Mouse (Mus musculus) adrenal gland, postnatal 10 days (tissue): ENCODE data around the gene 1700057G04Rik. TPM values are rescaled to one million over a fixed set of nuclear protein-coding genes. Genes with fewer than 3 reads are reported as not detected.
"Not testable (repeated sequence)": the region's sequence is repeated elsewhere in the genome, so short reads cannot be mapped to it uniquely, and the experiment has no call there.

Experiments used
- DNase-seq: peaks from one replicate; pipeline ENCODE4 v3.0.0; 2021; ENCODE audit warnings: mixed read lengths
- total RNA-seq, 2 experiments: library from RNA; stranded (reverse); gene quantifications; 2 replicates each; pipeline ENCODE4 v1.2.3; 2021

The 1700057G04Rik gene
- total RNA-seq, 2 experiments from 2014 or later = not detected

DNA sequence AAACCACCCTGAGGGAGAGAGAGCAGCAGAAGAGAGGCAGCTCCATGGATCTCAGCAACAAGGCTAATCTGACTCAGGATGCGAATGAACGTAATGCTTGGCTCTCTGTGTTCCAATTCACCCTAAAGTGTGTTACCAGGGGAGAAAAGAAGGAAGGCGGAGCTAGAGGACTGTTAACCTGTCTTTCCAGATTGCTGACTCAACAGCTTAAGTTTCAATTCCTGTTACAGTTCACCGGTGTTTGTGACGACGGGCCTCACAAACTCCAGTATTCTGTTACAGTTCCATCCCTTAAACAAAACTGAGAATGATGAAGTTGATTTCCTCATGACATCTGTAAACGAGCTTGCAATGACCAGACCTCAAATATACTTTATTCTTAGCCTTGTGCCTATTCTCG lies 4.1 kb upstream of the 1700057G04Rik start:
- DNase-seq = no peak

DNA sequence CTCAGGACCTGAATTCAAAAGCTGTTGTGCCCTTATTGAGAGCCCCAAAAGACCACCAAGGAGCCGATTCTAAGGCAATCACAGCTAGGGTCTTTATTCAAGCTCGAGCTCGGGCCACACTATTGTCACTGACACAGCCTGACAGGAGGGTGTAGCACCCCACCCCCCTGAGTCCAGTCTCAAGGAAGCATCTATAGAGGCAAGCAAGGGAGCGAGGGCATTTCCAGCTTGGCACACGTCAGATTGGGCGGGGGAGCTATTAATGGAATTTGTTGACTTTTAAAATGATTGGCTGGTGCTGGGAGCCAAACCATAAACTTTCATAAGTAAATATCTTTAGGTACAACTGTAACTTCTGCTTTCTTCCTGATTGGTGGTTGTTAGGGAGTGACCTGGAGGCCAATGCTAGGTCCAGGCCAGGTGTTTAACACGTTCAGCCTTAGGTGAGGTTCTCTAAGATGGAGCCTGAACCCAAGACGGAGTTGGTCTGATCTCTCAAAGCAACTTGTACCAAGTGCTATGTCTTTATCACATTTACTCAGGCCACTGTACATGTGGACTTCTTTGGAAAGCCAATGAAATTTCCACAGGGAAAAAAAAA lies 3.5 kb upstream of the 1700057G04Rik start:
- no peak for DNase-seq

DNA sequence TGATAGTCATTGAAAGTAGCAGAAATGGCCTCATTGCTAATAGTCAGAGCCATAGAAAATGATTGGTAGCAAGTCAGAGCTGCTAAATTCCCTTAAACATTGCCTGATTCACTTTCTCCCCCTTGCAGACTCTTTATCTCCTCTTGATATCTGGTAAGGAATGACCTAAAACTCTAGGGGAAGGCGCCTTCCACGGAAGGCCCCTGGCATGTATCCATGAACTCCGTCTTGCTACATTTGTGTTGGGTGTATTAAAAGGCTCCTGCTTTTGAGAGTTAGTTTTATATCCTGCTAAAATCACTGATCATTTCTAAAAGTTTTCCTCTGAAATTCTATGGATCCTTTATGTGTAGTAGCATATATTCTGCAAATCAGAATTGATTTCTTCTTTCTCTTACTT lies 7.6 kb downstream of the 1700057G04Rik start:
- DNase-seq = no peak

DNA sequence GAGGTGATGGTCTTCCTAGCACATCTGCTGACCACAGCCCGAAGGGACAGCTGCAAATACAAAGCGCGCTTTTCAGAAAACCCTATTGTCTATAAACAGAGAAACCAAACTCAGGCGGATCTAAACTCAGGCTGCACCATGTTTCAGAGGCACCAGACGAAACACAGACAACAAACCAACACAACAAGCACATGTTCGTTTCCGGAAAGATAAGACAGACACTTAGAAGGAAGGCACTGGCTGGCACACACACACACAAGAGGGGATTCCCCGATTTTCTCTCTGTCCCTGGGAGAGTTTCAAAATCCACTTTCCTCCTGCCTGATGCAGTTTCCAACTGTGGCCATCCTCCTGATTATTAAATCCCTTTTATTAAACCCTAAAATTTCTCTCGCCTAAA lies 16.8 kb downstream of the 1700057G04Rik start:
- not testable (repeated sequence) for DNase-seq

DNA sequence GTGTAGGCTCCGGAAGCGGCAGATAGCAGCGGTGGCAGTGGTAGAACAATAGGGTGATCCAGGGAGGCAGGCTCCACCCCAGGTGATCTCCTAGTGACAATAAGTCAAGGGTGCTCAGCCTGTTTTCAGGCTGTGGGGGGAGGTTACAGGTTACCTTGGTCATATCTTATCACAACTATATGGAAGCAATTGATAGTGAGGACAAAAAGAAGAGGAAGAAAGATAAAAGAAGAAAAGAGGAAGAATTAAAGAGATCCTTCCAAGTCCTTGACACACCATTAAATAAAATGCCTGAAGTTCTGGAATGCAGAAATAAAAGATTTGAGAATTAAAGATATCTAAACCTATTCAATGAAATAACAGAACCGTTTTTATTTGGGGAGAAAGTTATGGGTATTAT lies 17.6 kb downstream of the 1700057G04Rik start:
- no peak for DNase-seq

DNA sequence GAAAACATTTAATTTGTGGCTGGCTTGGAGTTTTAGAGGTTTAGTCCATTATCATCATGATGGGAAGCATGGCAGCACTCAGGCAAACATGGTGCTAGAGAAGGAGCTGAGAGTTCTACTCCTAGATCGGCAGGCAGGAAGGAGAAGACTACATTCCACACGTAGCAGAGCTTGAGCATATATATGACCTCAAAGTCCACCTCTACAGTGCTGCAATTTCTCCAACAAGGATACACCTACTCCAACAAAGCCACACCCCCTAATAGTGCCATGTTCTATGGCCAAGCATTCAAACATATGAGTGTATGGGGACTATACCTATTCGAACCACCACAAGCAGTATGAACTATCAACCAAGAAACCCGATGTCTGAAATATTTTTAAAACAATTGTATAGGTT lies 22.2 kb downstream of the 1700057G04Rik start:
- no peak for DNase-seq

DNA sequence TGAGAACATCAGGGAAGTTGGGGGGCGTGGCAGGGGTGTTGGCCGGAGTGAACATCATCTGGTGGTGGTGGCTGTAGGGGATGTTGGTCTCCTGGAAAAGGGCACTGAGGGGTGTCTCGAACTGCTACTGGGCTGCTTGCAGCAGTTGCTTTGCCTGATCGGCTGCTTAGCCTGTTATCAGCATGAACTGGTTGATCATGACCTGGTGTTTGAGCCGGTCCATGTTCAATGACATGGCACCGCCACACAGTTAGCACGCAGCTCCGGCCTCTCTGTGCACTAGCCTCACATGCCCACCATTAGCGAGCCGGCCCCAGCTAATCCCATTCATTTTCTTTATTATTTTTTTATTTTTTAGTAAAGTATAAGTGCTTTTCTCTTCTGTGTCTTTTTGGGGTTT lies 25.7 kb downstream of the 1700057G04Rik start:
- no peak for DNase-seq

DNA sequence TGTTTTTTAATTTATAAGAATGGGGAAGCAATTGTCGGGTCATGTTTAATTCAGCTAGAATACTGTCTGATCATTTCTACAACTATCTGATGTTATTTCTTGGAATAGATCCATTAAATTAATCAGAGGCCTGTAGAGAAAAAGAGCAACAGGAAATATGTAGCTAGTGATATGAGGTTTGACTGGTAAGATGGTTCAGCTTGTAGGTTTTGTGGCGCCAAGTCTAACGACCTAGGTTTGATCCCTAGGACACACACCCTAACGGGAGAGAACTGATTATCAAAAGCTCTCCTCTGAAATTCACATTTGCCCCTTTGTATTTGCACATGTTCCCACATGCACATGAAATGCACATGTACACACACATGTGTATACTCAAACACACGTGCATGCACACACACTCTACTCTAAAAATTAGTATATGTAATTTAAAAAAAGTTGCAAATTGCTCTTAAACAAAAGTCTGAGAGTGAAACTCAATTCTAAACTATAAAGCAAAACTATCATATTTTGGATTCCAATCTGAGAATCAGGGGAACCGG lies 26.2 kb downstream of the 1700057G04Rik start:
- DNase-seq = no peak

DNA sequence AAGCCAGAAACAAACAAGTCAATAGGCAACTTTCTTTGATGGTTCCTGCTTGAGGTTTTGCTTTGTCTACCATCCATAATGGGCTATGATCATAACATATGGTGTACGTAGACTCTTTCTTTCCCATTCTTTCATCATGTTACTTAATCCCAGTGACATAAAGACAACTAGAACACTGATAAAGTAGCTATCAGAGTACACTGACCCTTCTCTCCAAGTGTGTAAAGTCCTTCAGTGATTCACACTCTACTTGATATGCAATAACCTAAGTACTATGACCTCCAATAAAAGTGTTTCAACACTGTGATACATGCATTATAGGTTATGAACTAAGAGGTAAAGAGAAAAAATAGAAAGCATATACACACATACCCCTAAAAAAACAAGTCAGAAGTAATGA lies 27.9 kb downstream of the 1700057G04Rik start:
- DNase-seq = no peak

DNA sequence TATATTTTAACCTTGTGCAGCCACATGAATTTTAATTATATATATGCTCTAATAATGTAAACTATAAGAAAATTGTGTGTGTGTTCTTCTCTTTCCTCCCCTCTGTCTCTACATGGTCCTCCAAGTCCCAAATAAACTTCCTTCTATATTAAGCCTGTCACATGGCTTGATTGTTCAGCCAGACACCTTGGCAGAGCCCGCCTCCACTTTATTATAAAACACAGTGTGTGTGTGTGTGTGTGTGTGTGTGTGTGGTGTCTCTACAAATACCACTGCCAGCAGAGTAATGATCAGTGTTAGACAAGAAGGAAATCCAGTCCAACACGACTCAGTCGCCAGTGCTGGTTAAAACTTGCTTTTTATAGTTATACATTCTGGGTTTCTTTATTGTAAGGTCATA lies 28.5 kb downstream of the 1700057G04Rik start:
- no peak for DNase-seq

DNA sequence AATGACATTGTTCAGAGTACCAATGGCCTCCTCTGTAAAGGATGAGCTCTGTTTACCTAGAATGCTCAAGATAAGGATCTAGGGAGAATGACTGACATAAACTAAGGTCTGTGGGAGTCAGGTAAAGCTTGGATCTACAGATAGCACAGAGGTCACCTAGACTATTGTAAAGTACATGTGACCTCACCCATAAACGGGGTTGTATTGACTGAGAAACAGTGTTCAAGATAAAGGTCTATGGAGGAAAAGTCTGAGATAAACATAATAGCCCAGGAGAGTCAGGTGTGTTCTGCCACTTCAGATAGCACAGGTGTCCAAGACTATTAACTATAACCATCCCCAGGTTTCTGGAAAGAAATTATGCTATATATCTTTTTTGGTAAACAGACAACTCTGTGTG lies 29.8 kb downstream of the 1700057G04Rik start:
- DNase-seq = no peak

DNA sequence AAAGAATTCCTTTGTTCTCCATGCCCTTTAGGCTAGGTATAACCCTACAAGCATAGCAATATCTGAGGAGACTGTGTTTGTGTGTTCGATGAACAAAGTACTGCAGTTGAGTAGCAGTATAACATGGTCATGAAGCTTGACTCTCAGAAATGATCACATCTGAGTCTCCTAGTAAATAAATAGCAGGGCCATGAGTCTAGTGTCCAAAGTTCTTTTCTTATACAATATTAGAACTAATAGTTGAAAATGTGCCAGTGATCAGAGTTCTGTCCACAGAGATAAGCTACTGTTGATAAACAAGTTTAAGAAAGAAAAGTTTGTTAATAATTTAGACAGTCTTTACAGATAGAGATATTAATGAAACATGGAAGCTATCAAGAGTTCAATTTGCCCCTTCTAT lies 42.7 kb downstream of the 1700057G04Rik start:
- DNase-seq = no peak

DNA sequence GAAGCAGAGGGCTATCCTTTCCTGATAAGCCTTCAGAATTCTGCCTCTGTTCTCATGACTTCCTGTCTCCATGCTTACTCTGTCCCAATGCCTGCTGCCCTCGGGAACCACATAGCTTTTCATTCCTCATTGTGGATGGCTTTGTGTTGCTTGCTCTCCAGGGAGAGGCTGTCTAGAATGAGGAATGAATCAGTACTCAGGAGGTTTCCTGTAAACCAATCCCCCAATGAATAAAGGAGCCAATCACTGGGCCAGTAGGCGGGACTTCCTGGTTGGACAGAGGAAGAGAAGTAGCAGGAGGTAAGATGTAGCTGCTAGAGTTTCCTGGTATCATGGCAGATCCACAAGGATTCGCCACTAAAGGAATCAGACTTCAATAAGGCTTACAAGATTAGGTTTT lies 44.1 kb downstream of the 1700057G04Rik start:
- peak; percentile 12 for DNase-seq

DNA sequence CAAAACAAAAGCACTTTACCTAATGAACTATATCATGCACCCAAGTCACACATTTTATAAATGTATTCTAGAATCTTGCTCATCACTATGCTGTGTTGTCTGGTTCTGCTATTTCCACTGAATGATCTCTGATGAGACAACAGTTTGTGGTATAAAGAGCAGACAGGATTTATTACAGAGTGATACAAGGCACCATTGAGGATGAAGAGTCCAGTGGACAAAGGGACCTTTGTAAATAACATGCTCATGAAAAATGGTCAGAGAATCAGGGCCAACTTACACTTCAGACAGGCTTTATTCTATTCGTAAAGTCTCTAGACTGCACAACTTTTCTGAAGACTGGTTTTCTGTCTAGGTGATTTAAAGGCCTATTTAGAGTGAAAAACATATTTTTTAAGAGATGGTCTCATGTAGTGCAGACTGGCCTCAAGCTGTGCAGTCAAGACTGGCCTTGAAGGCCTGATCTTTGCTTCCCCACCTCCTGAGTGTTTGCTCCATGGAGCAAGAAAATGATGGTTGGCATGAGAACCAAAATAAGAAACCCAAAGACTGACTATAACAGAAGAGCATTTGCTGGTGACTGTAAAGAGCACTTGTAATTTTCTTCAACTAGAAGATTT lies 51.6 kb downstream of the 1700057G04Rik start:
- DNase-seq = no peak

DNA sequence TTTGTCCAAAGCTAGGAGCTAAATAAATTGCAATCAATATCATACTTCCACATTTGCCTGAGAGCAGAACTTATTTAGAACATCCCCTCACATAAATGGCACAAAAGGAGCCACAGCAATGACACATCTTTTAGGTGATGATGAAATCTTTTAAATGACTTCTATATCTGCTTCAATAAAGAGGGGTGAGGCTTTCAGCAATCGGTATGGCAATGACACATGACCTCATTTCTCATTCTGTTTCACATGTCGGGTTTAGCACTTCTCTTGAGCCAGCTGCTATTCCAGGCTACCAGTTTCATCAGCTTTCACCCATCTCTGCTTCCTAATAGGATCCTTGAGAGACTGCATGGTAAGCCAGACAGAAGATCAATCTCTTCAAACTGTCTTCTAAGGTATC lies 54.3 kb downstream of the 1700057G04Rik start:
- DNase-seq = no peak

DNA sequence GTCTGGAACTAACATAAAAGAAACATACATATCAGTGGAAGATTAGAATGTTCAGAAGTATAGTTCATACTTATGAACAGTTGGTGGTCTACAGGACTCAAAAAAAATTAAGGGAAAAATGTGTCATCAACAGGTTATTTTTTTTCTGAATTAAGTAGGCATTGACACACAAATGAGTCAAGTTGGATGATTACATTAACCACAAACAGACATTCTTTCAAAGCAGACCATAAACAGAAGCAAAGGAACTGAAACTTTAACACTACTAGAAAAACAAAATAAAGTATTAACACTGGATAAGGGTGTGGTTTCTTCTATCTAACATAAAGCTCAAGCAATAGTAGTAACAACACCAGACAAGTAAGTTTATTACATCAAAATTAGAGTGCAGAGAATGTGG lies 59.7 kb downstream of the 1700057G04Rik start:
- DNase-seq = no peak

DNA sequence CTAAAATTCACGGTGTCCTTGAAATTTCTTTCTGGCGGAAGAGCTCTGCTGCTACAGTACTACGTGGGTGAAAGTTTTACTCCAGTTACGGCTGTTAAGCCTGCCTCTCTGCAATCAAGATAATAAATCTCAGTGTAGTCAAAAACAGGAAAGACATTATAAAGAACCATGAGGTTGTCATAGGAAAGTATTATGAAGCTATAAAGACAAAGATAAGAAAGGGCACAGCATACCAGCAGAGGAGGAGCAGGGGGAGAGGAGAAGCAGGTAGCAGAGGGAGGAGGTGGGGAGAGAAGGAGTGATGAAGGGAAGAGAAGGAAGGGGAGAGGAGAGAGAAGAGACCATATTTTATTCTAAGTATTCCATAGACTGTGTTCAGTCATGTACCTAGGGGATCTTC lies 64.7 kb downstream of the 1700057G04Rik start:
- no peak for DNase-seq

DNA sequence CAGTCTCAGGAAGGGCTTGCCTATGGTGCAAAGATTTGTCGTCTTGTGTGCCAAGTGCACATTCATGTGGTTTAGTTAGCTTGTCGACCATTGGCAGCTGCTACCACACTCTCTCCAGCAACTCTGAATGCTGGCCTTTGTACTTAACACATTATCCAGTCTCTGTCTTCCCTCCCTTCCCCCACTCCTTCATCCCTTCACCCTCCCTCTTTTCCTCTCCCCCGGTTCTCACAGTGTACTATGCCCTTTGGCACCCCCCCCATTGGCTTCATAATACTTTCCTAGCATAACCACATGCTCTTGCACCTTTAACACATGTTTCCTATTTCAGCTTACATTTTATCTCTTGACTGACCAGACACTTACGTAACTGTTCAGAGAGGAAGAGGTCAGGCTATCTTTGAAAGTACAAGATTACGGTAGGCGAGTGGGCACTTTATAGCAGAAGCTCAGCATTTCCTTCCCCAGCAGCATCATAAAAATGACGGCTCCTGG lies 65.6 kb downstream of the 1700057G04Rik start:
- no peak for DNase-seq

DNA sequence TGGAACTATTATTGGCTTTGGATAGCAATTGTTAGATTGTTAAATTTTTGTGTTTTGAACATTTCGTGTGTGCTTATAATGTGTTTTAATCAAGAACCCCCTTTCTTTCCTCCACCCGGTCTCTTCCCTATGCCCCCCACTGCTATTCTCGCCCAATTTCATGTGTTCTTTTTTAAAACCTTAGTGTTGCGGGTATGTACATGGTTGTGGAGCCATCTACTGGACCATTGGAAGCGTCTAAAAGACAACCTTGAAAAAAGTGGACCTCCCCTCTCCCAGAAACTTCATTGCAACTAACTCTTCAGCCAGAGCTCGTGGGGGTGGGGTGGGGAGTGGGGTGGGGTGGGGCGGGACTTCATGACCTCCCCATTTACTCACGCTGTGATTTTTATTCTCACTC lies 66.2 kb downstream of the 1700057G04Rik start:
- no peak for DNase-seq

DNA sequence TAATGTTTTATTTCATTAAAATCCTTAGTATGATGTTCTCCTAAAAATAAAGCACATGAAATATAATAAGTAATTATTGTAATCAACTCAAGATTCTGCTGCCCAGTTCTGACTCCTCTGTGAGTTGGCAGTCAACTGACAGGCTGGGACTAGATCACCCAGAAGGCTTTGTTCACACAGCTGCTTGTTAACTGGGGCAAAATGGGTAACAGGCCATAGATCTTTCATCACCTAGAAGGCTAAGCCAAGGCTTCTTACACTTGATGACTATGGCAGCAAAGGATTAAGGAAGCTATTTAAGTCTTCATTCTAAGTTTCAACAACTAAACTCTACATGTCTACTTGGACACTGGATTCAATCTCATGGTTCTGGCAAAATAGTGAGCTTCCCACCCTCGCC lies 68.8 kb downstream of the 1700057G04Rik start:
- peak; percentile 18 for DNase-seq

DNA sequence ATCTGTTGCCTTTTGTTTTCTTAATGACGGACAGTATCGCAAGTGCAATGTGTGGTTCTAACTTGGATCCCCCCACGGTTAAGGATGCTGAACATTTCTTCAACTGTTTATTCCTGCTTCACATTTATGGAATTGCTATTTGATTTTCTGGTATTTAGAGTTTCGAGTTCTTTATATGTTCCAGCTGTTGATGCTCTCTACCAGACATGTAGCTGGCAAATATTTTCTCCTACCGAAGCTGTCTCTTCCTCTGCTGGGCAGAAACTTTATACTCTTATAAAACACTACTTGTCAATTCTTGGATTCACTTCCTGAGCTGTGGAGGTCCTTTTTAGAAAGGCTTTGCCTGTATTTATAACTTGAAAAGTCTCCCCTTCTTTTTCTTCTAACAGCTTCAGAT lies 70.1 kb downstream of the 1700057G04Rik start:
- DNase-seq = no peak

DNA sequence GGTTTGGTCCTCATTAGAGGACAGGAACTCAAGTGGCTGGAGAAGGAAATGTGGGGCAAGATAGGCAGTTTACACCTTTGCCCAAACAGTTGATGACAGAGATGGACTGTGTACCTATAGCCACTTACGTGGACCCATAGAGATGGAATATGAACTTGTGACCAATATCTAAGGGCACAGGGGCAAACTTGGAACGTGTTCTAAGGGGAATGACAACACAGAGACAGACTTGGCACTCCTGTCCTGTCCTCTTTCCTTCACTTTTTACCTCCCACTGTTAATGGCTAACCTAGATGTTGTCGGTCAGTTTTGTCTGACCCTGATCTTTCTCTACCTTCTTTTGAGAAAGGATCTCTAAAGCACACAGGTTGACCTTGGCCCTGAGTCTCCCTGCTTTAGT lies 74.2 kb downstream of the 1700057G04Rik start:
- DNase-seq = no peak

DNA sequence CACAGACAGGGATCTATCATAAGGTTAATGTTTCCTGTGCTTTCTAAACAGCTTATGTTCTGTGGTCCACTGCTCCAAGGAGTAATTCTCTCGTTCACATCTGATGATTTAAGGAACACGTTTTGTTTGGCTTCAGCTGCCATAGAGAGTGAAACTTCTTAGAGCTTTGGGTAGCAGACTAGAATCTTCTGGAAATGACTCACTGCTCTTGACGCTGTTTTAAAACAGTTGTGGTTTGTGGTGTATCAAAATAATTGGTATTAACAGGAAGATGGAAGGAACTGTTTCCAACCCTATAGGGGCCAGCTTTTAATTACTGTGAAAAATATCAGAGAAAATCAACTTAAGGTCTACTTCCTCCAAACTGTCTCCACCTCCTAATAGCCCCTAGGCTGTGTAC lies 75.2 kb downstream of the 1700057G04Rik start:
- DNase-seq = no peak

DNA sequence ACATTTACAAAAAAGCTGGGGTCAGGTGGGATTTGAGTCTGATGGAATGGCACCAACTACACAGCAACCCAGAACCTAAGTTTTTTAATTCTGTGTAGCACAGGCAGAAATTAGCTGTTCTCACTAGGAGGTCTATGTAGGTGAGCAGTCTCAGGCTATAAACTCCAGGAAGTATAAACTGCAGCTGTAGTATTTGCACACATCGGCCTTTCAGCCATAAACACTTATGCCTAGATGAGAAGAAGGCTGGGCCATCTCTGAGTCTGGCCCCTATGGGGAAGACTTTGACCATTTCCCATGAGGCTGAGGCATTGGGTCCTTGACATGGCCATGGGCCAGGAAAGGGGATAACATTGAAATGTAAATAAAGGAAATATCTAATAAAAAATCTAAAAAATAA lies 76.7 kb downstream of the 1700057G04Rik start:
- no peak for DNase-seq
